ENCODE assay signal across 9 mouse cellular contexts in genomic region chr2:118509688-118510446, GRCm38 (mm10). TPM values are rescaled to one million over a fixed set of nuclear protein-coding genes. Genes with fewer than 3 reads are reported as not detected.
DNase-seq lines count a peak whose midpoint lies in the region; ATAC-seq and TF ChIP-seq lines count a peak whose summit lies in the region.
"Had no signal": no experiment of that assay in that cellular context is flagged by ENCODE, and none has a peak within 500 bp of the region (broad histone marks: within the 10 kb centered on the region; RNA-seq: fewer than 3 reads in every experiment).

No protein-coding gene starts in this region.

- no peak for TF ChIP-seq EP300 in heart, postnatal 0 days (IDR thresholded peaks at IDR 0.05; ENCODE audit: low read depth)

- H3K27ac ChIP-seq in heart, postnatal 0 days (ENCODE audit: low read depth) = peak overlapping the region; percentile 77
- H3K27ac ChIP-seq in embryonic facial prominence, embryonic 10.5 days (replicated peaks) = peak overlapping the region; percentile 90
- H3K27ac ChIP-seq in forebrain, embryonic 16.5 days (ENCODE audit: low read length) = peak overlapping the region; percentile 48; the same call in 1 of the 2 replicates
- H3K27ac ChIP-seq in midbrain, embryonic 12.5 days (replicated peaks) = peak overlapping the region; percentile 69
- H3K27ac ChIP-seq in liver, embryonic 11.5 days (ENCODE audit: low read depth, low read length) = no peak overlapping the region
- H3K27ac ChIP-seq: macrophage had no signal

- H3K27me3 ChIP-seq in heart, postnatal 0 days (ENCODE audit: control insufficient read depth, insufficient read depth, low read length) = no peaks in the 10 kb centered on the region
- H3K27me3 ChIP-seq in embryonic facial prominence, embryonic 10.5 days (replicated peaks; ENCODE audit: low read depth, poor library complexity, severe bottlenecking) = 0 out of 2 replicates have a peak, but pooled peaks cover 6% of the 10 kb centered on the region
- no peaks in the 10 kb centered on the region for H3K27me3 ChIP-seq in forebrain, embryonic 16.5 days (replicated peaks; ENCODE audit: control insufficient read depth, insufficient read depth, low read length)
- peaks cover 6% of the 10 kb centered on the region; the same call in 1 of the 2 replicates for H3K27me3 ChIP-seq in midbrain, embryonic 12.5 days
- H3K27me3 ChIP-seq in liver, embryonic 11.5 days (replicated peaks; ENCODE audit: control insufficient read depth, insufficient read depth, low read length) = no peaks in the 10 kb centered on the region

- H3K4me3 ChIP-seq in heart, postnatal 0 days (ENCODE audit: low read depth, low read length) = no peak overlapping the region
- H3K4me3 ChIP-seq in embryonic facial prominence, embryonic 10.5 days = peak overlapping the region; percentile 32; the same call in 1 of the 2 replicates
- H3K4me3 ChIP-seq in forebrain, embryonic 16.5 days (replicated peaks; ENCODE audit: low read length) = no peak overlapping the region
- H3K4me3 ChIP-seq in midbrain, embryonic 12.5 days = no peak overlapping the region
- H3K4me3 ChIP-seq in liver, embryonic 11.5 days (ENCODE audit: low read depth, low read length) = no peak overlapping the region

- H3K4me2 ChIP-seq in heart, postnatal 0 days (ENCODE audit: low read depth, low read length) = peak overlapping the region; percentile 20; the same call in 1 of the 2 replicates
- H3K4me2 ChIP-seq in forebrain, embryonic 16.5 days (ENCODE audit: low read length) = 0 out of 2 replicates have a peak overlapping the region, but pooled peaks have one; percentile 14
- peak overlapping the region; percentile 32 for H3K4me2 ChIP-seq in midbrain, embryonic 12.5 days (replicated peaks)
- no peak overlapping the region for H3K4me2 ChIP-seq in liver, embryonic 11.5 days

- DNase-seq in heart, postnatal 0 days (ENCODE audit: low spot score) = no peak
- no peak for DNase-seq in heart, postnatal 4 days
- no peak for DNase-seq in embryonic facial prominence, embryonic 10.5 days (ENCODE audit: low spot score)
- no peak for DNase-seq in liver, embryonic 11.5 days (ENCODE audit: low spot score)
- no peak for DNase-seq in left cerebral cortex, adult 8-10 months (ENCODE audit: low spot score in 2 of 2)
- DNase-seq in urinary bladder, postnatal 14 days (ENCODE audit: low spot score) = no peak

- H3K9ac ChIP-seq in heart, postnatal 0 days (replicated peaks; ENCODE audit: low read depth, low read length) = 0 out of 2 replicates have a peak overlapping the region, but pooled peaks have one; percentile 22
- H3K9ac ChIP-seq in forebrain, embryonic 16.5 days (replicated peaks; ENCODE audit: low read depth, low read length) = 0 out of 2 replicates have a peak overlapping the region, but pooled peaks have one; percentile 18
- H3K9ac ChIP-seq in midbrain, embryonic 12.5 days (replicated peaks) = peak overlapping the region; percentile 34; the same call in 1 of the 2 replicates
- no peak overlapping the region for H3K9ac ChIP-seq in liver, embryonic 11.5 days (ENCODE audit: low read depth, low read length)

- 74% methylated on average over 8 of the region's 8 CpGs for WGBS in heart, postnatal 0 days
- WGBS in embryonic facial prominence, embryonic 10.5 days = 53% methylated on average over 8 of the region's 8 CpGs
- 43% methylated on average over 8 of the region's 8 CpGs for WGBS in forebrain, embryonic 16.5 days
- 44% methylated on average over 8 of the region's 8 CpGs for WGBS in midbrain, embryonic 12.5 days
- 75% methylated on average over 8 of the region's 8 CpGs for WGBS in liver, embryonic 11.5 days

- H3K9me3 ChIP-seq in heart, postnatal 0 days (replicated peaks; ENCODE audit: control insufficient read depth, low read length) = no peaks in the 10 kb centered on the region
- H3K9me3 ChIP-seq in embryonic facial prominence, embryonic 10.5 days = no peaks in the 10 kb centered on the region
- H3K9me3 ChIP-seq in forebrain, embryonic 16.5 days (ENCODE audit: control insufficient read depth, low read length) = no peaks in the 10 kb centered on the region
- H3K9me3 ChIP-seq in midbrain, embryonic 12.5 days = no peaks in the 10 kb centered on the region
- H3K9me3 ChIP-seq in liver, embryonic 11.5 days (ENCODE audit: control insufficient read depth, low read length) = no peaks in the 10 kb centered on the region

- no peak for TF ChIP-seq CTCF in heart, postnatal 0 days (IDR thresholded peaks at IDR 0.05; ENCODE audit: low read depth)

- no peaks in the 10 kb centered on the region for H3K36me3 ChIP-seq in heart, postnatal 0 days (replicated peaks; ENCODE audit: control insufficient read depth, insufficient read depth, low read length)
- H3K36me3 ChIP-seq in embryonic facial prominence, embryonic 10.5 days (replicated peaks) = no peaks in the 10 kb centered on the region
- no peaks in the 10 kb centered on the region for H3K36me3 ChIP-seq in forebrain, embryonic 16.5 days (ENCODE audit: control insufficient read depth, insufficient read depth)
- no peaks in the 10 kb centered on the region for H3K36me3 ChIP-seq in midbrain, embryonic 12.5 days
- H3K36me3 ChIP-seq in liver, embryonic 11.5 days (ENCODE audit: control insufficient read depth, insufficient read depth, low read length) = no peaks in the 10 kb centered on the region

- peaks cover 15% of the 10 kb centered on the region; the same call in 1 of the 2 replicates for H3K4me1 ChIP-seq in heart, postnatal 0 days (ENCODE audit: control insufficient read depth, insufficient read depth)
- H3K4me1 ChIP-seq in embryonic facial prominence, embryonic 10.5 days = peaks cover 40% of the 10 kb centered on the region
- H3K4me1 ChIP-seq in forebrain, embryonic 16.5 days (replicated peaks; ENCODE audit: control insufficient read depth, insufficient read depth, low read length) = peaks cover 8% of the 10 kb centered on the region
- peaks cover 14% of the 10 kb centered on the region for H3K4me1 ChIP-seq in midbrain, embryonic 12.5 days
- peaks cover 5% of the 10 kb centered on the region; the same call in 1 of the 2 replicates for H3K4me1 ChIP-seq in liver, embryonic 11.5 days (replicated peaks; ENCODE audit: control insufficient read depth, insufficient read depth, low read length)

- no peak for ATAC-seq in heart, postnatal 0 days (ENCODE audit: insufficient read depth, low read depth)
- no peak for ATAC-seq in forebrain, embryonic 16.5 days
- no peak for ATAC-seq in midbrain, embryonic 12.5 days (ENCODE audit: low FRiP score, low read depth)
- no peak for ATAC-seq in liver, embryonic 11.5 days (replicated peaks; ENCODE audit: low FRiP score)

RNA-seq across cellular contexts. Expression of gene Srp14, which starts 30.4 kb away (rescaled TPM):
- total RNA-seq in heart, postnatal 0 days (2014; rRNA removed; ENCODE audit: low replicate concordance) = 123 and 141 TPM in 2 replicates
- 210 and 219 TPM in 2 replicates for polyA plus RNA-seq in heart, postnatal 0 days (2015; fragmentation: Nextera tagmentation; extraction: Ambion mirVana)
- 100 to 1,000 TPM; 104 to 111 TPM for total RNA-seq in heart, postnatal 4 days (2021)
- polyA plus RNA-seq in embryonic facial prominence, embryonic 10.5 days (2016; fragmentation: Nextera tagmentation; extraction: Ambion mirVana) = 234 and 245 TPM in 2 replicates
- 316 and 322 TPM in 2 replicates for polyA plus RNA-seq in forebrain, embryonic 16.5 days (2015; fragmentation: Nextera tagmentation; extraction: Ambion mirVana)
- 280 and 286 TPM in 2 replicates for polyA plus RNA-seq in midbrain, embryonic 12.5 days (2016; fragmentation: Nextera tagmentation; extraction: Ambion mirVana)
- polyA plus RNA-seq in liver, embryonic 11.5 days (2014; fragmentation: Nextera tagmentation; extraction: Ambion mirVana) = 184 and 195 TPM in 2 replicates
- 100 to 1,000 TPM; 167 to 180 (median 175) TPM for total RNA-seq in left cerebral cortex, adult 8-10 months (2022)

RNA-seq across cellular contexts. Expression of gene Bmf, which starts 39.6 kb away (rescaled TPM):
- 12.7 and 14.5 TPM in 2 replicates for total RNA-seq in heart, postnatal 0 days (2014; rRNA removed; ENCODE audit: low replicate concordance)
- 1.5 and 1.6 TPM in 2 replicates for polyA plus RNA-seq in heart, postnatal 0 days (2015; fragmentation: Nextera tagmentation; extraction: Ambion mirVana)
- total RNA-seq in heart, postnatal 4 days (2021) = 1 to 10 TPM; 4.2 to 7.6 TPM
- polyA plus RNA-seq in embryonic facial prominence, embryonic 10.5 days (2016; fragmentation: Nextera tagmentation; extraction: Ambion mirVana) = 5.6 and 6.0 TPM in 2 replicates
- polyA plus RNA-seq in forebrain, embryonic 16.5 days (2015; fragmentation: Nextera tagmentation; extraction: Ambion mirVana) = 1.3 and 1.5 TPM in 2 replicates
- 2.1 and 4.1 TPM in 2 replicates for polyA plus RNA-seq in midbrain, embryonic 12.5 days (2016; fragmentation: Nextera tagmentation; extraction: Ambion mirVana)
- polyA plus RNA-seq in liver, embryonic 11.5 days (2014; fragmentation: Nextera tagmentation; extraction: Ambion mirVana) = 1.0 and 1.9 TPM in 2 replicates
- total RNA-seq in left cerebral cortex, adult 8-10 months (2022) = 1 to 10 TPM; 3.4 to 5.2 (median 4.7) TPM
